Mouse (Mus musculus) heart, adult 18-20 months (tissue): ENCODE measurements around the gene A930009A15Rik. TPM values are rescaled to one million over a fixed set of nuclear protein-coding genes. Genes with fewer than 3 reads are reported as not detected.

Experiments
- DNase-seq, 2 experiments: peaks; one replicate each; pipeline ENCODE4 v3.0.0; 2021 to 2022; ENCODE audit warnings: mixed read lengths in 1 of 2
- long read RNA-seq, 2 experiments: library from polyadenylated mRNA; stranded (forward); transcript quantifications; one replicate each; pipeline ENCODE4 v2.0.0; 2021
- total RNA-seq, 2 experiments: library from RNA; stranded (reverse); gene quantifications; 2 replicates each; pipeline ENCODE4 v1.2.3; 2021

The A930009A15Rik gene
- total RNA-seq: not detected
- long read RNA-seq, experiment 1: 0 reads
- long read RNA-seq, experiment 2: 0 reads

- no peak for DNase-seq
Measured at GRCm38 (mm10) chr10:115569712-115570491, at the start of gene A930009A15Rik. A930009A15Rik (plus strand) TSS chr10:115569986.

DNA sequence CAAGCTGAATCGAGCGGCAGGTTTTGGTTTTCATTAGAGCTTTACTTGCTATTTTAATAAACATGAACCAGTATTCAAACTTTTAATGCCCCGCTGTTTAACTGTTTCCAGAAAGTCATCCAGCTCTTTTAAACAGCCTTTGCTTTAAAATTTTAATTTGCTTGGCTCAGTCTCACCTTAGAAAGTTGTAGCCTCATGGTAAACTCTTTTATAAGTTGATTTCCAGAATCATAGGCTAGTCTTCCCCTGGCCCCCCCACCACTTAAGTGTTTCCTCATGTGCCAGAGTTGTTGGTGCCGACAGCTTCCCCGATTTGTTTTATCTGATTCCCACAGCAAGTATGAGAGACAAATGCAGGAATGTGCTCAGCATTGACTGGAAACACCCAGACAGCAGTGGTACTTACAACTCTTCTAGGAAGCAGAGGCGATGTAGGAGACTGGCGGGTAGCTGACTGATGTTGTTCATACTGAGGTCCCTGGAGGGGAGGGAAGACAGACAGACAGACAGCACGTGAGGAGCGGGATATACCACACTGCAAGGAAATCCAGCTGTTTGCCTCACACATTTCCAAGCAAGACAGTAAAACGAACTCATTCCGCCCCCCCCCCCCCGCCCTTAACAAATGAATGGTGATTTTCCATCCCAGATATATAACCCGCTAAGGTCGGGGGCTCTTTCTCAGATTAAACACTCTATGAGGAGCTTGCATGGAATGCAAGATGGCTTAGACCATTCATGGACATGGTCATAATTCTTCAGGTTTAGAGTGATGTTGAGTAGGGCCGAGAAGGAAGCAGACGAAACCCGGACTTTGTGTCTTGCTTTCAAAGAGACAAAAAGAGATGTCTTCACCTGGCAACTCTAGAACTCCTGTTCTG lies 49.3 kb upstream of the A930009A15Rik start:
- no peak for DNase-seq

DNA sequence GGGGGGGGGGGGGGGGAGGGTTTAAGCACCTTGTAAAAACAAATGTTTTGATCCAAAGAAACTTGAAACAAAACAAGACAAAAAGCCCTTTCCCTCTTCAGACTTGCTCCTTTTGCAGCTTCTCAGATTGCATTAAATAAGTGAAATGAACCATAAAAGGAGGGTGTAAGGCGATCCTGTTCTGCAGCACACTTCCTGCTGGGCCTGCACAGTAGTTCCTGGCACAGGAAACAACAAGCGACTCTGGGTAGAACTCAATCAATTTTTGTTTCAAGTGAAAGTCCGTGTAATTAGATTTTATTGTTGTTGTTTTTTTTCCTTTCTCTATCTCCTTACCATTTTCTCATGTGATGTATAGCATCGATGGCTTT lies 48.7 kb upstream of the A930009A15Rik start:
- no peak for DNase-seq

GRCm38 (mm10) chr10:115528892-115529291 lies 40.9 kb upstream of the A930009A15Rik start:
- DNase-seq: no peak

GRCm38 (mm10) chr10:115529768-115530167 lies 40.0 kb upstream of the A930009A15Rik start:
- no peak for DNase-seq

- DNase-seq: no peak
Measured at GRCm38 (mm10) chr10:115530746-115531145, 39.0 kb upstream of the A930009A15Rik start.

DNA sequence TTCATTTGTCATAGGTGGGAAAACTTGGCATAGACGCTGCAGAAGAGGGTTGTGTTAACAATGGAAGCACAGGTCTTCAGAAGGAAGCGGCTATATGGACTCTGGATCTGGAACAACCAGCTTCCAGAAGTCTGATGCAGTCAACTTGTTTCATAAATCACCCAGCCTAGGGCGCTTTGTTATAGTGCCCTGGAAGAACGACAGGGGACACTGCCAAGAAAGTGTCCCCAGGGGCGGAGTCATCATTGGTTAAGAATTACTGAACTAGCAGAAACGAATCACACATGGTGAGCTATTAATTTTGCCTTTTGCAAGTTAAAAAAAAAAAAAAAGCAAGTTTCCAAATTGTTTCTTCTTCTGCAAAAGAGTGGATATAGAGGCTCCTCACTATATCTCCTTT lies 26.9 kb upstream of the A930009A15Rik start:
- DNase-seq: no peak

DNA sequence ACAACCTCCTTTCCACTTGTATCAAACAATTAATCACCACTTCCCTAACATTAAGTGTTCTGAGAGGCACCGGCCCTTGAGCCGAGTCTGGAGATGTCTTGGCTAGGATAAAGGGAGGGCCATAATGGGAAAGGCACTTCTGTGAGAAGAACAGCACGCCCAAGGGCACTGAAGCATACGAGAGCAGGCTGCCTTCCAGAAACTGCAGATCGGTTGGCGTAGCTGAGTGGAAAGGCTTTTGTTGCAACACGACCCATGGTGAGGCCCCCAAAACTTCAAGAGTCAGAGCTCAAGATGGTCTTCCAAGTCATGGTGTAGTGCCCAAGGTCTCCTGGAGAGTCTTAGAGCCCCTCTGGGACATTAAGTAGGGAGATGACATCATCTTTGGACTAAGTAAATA lies 19.5 kb upstream of the A930009A15Rik start:
- DNase-seq: no peak

GRCm38 (mm10) chr10:115551069-115551468 lies 18.7 kb upstream of the A930009A15Rik start:
- DNase-seq: no peak

GRCm38 (mm10) chr10:115553352-115554113 lies 16.3 kb upstream of the A930009A15Rik start:
- no peak for DNase-seq

DNA sequence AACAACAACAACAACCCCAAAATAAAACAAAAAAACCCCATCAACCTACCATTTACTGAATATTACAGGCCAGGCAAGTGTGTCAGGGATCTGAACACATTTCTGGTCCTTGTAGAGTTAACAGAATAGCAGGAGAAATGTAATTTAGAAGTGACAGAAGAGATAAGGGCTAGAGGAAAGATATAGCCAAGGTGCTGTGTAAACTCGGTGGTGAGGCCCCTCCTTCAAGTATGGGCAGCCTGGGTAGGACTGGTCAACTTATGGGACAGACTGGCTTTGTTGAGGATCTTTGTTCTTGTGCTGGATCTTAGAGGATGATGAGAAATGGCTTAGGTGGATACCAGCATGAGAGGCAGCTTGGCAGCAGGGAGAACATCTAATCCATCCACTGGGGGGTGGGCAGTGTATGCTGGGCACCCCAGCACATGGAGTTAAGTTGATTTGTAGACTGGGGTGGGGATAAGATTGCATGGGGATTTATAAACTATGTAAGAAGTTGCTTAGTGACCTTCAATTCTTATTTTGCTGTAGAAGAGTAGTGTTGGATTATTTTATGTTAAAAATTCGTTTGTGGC lies 14.5 kb upstream of the A930009A15Rik start:
- no peak for DNase-seq

DNA sequence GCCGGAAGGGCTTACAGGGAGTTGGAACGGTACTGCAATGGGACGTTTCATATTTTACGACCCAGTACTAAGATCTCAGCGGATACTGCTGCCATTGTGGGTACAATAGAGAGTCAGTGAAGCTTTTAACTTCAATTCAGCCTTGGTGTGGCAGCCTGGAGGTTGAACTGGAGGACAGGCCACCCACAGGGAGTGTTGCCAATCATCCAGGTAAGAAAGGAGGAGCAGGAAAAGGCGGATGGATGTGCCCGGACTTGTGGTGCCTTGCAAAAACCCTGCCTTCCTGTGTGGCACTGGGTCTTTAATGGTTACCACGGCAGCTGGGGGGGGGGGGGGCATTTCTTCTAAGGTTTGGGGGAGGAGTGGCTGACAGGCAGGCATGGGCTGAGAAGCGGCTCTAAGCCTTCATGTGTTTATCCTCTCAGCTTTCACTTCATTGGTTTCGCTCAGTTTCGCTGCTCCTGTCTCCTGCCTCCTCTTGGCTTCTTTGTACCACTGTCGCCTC lies 13.0 kb upstream of the A930009A15Rik start:
- no peak for DNase-seq

DNA sequence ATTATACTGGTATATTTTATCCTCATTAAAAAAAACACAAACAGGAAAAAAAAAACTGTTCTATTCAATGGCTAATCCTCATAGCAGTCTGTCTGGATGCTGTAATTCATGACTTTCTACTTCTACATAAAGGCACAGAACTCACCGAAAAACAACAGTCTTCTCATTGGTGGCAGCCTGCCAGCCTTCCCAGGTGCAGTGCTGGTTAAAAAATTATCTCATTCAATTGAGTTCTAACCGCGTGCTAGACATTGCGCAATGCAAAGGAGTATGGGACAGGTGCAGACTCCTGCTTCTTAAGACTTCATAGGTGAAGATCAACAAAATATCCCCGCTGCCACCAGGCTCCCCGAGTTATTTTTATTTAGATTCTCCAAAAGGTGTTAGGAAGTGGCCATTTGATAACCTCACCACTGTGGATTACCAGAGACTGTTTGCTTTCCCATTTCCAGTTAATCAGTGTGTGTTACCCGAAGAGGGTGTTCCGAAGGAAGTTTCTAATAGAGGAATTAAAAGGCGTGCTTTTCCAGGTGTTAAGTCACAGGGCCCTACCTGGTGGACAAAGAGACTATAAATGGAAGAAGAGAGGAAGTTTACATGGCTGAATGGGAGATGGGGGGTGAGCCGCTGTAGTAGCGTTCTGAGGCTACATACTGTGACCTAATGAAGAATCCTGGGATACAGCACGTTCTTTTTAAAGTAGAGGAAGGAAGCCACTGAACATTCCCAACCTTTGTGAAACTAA lies 8.5 kb upstream of the A930009A15Rik start:
- no peak for DNase-seq

DNA sequence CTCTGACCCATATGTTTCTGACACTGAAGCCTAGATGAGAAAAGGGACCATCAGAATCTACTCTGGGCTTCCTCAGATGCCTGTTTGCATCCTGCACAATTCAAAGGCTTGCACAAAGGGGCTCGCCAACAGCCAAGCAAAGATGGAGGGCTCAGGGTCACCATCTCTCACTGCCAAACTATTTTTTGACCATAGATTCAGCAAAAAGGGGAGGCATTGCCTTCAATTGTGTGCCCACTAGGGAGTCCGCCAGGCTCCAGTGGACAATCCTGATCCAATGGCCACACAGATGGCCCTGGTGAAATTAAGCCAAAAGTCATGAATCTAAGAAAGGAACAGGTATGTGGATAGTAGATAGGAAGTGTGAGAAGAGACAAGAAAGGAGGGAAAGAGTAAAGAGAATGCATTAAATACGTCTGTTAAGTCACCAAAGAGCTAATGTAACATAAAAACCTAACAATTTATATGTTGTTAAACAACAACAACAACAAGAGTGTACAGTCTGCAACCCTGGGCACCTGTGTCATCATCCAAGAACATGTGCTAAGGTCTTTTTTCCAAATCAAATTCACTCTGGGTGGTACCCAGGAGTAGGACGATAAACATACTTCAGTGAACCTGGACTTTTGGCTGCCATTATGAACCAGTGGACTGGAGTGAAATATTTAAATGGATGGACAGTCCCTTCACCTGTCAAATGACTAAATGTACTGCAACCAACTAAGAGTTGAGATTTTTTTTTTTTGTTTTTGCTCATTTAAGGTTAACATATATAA lies 6.7 kb upstream of the A930009A15Rik start:
- DNase-seq: no peak

DNA sequence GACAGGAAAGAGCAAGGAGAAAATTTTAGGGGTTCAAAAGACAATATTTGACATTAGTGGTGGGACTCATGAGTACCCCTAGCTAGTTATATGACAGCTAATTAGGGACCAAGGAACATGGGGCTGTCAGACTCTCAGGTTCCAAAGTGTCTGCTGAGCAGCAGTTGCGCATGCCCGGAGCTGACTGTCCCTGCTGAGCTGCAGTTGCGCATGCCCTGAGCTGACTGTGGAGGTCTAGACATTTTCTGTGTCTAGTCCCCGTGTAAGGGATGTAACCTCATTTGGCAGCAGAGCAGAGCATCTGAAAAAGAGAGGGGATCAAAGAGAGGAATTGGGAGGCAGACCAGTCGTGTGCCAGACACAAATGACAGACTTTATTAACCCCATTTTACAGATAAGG lies 5.8 kb upstream of the A930009A15Rik start:
- DNase-seq: no peak

- DNase-seq: no peak
Measured at GRCm38 (mm10) chr10:115570577-115570976, 791 bp downstream of the A930009A15Rik start.

DNA sequence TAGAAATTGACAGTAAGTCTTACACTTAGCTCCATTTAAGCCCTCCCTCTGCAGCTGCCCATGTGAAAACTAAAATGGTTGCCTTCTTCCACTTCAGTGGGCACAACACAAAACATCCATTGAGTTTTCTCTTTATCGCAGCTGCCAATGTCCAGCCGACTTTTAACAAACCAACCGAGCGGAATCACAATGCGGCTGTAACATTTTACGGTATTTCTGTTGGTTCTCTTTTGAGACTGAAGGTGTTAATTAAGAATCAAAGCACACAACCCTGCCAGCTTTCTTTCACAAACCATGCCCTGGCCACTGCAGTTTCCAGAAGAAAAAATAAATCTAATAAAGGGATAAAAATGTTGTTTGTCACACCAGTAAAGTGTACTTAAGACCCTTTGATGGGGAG lies 1.5 kb downstream of the A930009A15Rik start:
- DNase-seq: no peak

GRCm38 (mm10) chr10:115571734-115572440 lies 2.1 kb downstream of the A930009A15Rik start:
- no peak for DNase-seq

DNA sequence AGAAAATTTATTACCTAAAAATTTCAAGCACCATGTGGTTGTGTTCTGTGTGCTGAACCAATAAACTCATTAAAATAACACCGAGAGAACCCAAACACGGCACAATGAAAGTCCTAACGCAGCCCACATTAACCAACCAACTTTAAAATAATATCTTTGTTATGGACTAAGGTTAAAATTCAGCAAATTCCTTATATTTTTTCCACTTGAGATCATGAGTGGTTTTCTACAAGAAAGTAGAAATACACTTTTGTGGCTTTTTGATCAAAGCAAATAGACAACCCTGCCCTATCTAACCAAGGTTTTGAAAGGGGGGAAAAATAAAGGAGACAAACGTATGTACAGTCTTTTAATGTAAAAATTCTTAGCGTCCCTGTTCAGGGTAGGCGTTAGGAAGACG lies 9.3 kb downstream of the A930009A15Rik start:
- DNase-seq: no peak

- DNase-seq: no peak
Measured at GRCm38 (mm10) chr10:115579494-115579893, 9.7 kb downstream of the A930009A15Rik start.
